Mouse (Mus musculus) olfactory bulb, adult 2 months (tissue): ENCODE results near the gene Gm8005.
"Not testable (repeated sequence)": the region's sequence is repeated elsewhere in the genome, so short reads cannot be mapped to it uniquely, and the experiment has no call there.

ENCODE experiments used
- CTCF ChIP-seq: fragments of 200-500 bp; IDR thresholded peaks from 2 replicates; pipeline ENCODE4 v1.5.1; 2012; ENCODE audit warnings: low read depth, mild to moderate bottlenecking, low read length, moderate library complexity; ENCODE audit not compliant: insufficient read depth
- POLR2A ChIP-seq: fragments of 200-500 bp; IDR thresholded peaks from 2 replicates; pipeline ENCODE4 v1.6.1; 2012; ENCODE audit warnings: mild to moderate bottlenecking, low read depth, low read length, moderate library complexity; ENCODE audit not compliant: insufficient read depth

DNA sequence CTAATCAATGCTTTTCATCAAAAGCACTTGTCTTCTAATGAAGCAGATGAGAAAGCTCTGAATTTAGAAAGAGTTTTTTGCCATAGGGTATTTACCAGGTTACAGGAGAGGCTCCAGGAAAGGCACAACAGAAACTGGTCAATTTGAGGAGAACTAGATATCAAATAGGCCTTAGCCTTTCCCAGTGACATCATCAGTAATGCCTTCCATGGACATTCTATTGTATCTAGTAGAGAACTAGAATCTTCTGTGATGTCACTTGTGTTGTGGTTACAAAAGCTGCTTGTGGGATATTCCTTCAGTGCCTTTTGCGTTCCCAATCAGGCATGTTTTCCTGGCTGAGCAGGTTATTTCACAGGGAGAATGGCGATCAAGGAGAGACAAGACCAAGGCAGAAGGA is 24.1 kb upstream of the Gm8005 start, which contains the start of gene Gm8011:
- TF ChIP-seq CTCF, POLR2A: not testable (repeated sequence)
